Mouse (Mus musculus): ENCODE data around the gene Gdnf.

Gene Gdnf

GRCm38 (mm10) chr15:7862890-7863289 is 52.2 kb downstream of the Gdnf start:
- DNase-seq (ENCODE audit: low spot score): no peak

GRCm38 (mm10) chr15:7863328-7863727 is 52.7 kb downstream of the Gdnf start:
- no peak for DNase-seq (ENCODE audit: low spot score)

GRCm38 (mm10) chr15:7865305-7865704 is 54.7 kb downstream of the Gdnf start:
- DNase-seq (ENCODE audit: low spot score): no peak

DNA sequence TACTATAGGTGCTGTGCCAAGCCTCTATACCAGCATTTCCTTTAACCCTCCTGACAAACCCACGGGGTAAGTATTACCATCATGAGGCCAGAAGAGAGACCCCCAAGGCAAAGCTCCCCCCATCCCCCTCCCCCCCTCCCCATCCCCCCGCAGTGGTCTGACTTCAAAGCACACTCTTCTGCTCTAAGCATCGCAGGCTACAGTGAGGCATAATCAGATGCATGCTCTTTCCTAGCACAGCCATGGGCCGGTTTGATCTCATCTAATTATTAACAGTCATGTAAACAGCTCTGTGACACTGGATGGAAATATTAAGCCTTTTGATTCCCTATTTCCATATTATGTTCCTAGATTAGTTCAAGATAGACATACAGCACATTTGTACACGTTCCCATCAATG is 61.8 kb downstream of the Gdnf start:
- DNase-seq (ENCODE audit: low spot score): no peak

- DNase-seq (ENCODE audit: low spot score): no peak
Observed at GRCm38 (mm10) chr15:7875879-7876278, 65.2 kb downstream of the Gdnf start.

GRCm38 (mm10) chr15:7877560-7878467 is 67.2 kb downstream of the Gdnf start:
- DNase-seq (ENCODE audit: low spot score): no peak

GRCm38 (mm10) chr15:7878861-7879260 is 68.2 kb downstream of the Gdnf start:
- no peak for DNase-seq (ENCODE audit: low spot score)

DNA sequence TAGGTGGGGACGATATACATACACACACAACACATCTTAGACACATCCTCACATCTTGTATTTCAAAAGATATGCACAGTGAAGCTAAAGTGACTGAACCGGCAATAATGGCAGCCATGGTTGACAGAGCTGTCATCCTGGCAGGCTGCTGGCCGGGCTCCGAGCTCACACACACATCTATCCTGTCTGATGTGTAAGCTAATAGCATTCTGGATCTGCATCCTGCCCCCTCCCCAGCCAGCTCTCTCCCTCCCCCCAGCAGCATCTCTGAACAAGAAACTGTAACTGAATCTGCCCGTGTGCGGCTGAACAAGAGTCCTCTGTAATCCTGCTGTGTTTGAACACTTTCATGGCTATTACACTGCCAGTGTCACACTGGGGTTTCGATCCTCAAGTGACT is 69.3 kb downstream of the Gdnf start:
- DNase-seq (ENCODE audit: low spot score): no peak

DNA sequence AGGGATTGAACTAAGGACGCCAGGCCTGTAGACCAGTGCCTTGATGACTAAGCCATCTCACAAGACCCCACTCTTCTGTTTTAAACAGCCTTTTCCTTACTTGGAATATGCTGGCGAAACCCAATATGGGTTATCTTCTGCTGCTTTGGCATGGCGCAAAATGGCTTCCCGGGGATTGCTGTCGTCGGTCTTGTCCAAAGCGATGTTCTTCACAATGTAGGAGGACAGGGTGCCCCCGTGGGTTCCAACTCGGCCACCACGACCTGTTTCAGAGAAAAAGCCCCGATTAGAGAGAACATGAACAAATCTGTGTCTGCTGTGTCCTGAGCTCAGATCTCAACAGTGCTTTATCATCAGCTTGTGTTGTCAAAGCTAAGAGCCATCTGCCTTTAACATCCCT is 73.5 kb downstream of the Gdnf start:
- DNase-seq (ENCODE audit: low spot score): no peak

- DNase-seq (ENCODE audit: low spot score): no peak
Observed at GRCm38 (mm10) chr15:7885106-7885505, 74.5 kb downstream of the Gdnf start.

DNA sequence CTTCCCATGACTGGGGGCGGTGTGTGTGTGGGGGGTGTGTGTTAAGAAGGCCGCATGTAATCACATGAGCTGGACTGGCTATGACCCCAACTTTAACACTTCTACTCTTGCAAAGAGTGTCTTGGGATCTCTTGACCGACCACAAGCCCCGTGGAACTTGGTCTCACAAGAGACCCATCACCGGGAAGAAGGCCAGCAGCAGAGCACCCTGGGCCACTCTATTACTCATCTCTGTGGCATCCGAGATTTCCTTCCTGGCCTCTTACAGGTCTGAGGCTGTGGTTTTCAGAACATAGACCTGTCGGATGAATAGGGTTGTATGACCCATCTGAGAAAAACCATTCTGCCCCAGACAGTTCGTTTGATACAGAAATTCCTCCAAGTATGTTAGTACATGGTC is 75.9 kb downstream of the Gdnf start:
- no peak for DNase-seq (ENCODE audit: low spot score)
